Mouse (Mus musculus): ENCODE measurements around the gene Tns2. TPM values are rescaled to one million over a fixed set of nuclear protein-coding genes. Genes with fewer than 3 reads are reported as not detected.
"Not testable (repeated sequence)": the region's sequence is repeated elsewhere in the genome, so short reads cannot be mapped to it uniquely, and the experiment has no call there.

The Tns2 gene
- polyA plus RNA-seq, 1 experiment from 2014 or later = 9.4 TPM

- Histone ChIP-seq H3K4me3 (ENCODE audit: low read depth, low read length) (no peak within 1 kb of the TSS), H3K9ac (ENCODE audit: low read depth, low read length) (no peak within 1 kb of the TSS), H3K4me2 (ENCODE audit: low read length) (no peak within 1 kb of the TSS), H3K9me3 (replicated peaks; ENCODE audit: control insufficient read depth, low read length, poor library complexity, severe bottlenecking) (no peaks in the 10 kb centered on the region), H3K27me3 (ENCODE audit: control insufficient read depth, insufficient read depth, low read depth, low read length) (peaks cover 5% of the 10 kb centered on the region), H3K4me1 (ENCODE audit: control insufficient read depth, insufficient read depth, low read length) (no peaks in the 10 kb centered on the region), H3K27ac (ENCODE audit: low read length) (no peak within 1 kb of the TSS), H3K36me3 (ENCODE audit: control insufficient read depth, insufficient read depth, low read length) (no peaks in the 10 kb centered on the region)
- 62% methylated on average over 20 of the region's 20 CpGs for WGBS
- no peak for ATAC-seq
These were observed 50.3 kb downstream of the Tns2 start, which contains the start of gene Soat2 for GRCm38 (mm10) chr15:102150301-102151135. Gene Soat2, plus strand, starts transcription at chr15:102150526.

DNA sequence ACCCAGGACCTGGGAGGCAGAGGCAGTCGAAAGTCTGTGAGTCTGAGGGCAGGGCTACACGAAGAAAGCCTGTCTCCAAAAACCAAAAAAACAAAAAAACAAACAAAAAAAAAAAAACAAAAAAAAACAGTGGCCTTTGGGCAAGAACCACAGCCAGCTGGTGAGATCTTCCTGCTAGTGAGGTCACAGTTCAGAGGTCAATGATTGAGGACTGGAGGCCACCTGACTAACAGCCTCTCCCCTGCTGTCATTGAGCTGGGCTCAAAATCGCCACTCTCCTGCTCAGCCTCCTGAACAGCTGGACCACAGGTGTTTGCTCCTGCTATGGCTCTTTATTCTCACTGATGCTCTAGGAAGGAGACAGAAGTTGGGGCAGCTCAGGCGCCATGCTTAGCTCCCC is 52.4 kb downstream of the Tns2 start:
- H3K36me3 ChIP-seq (ENCODE audit: control insufficient read depth, insufficient read depth, low read length) = no peaks in the 10 kb centered on the region
- H3K4me3 ChIP-seq (ENCODE audit: low read depth, low read length) = no peak overlapping the region
- no peak overlapping the region for H3K4me2 ChIP-seq (ENCODE audit: low read length)
- no peaks in the 10 kb centered on the region for H3K9me3 ChIP-seq (replicated peaks; ENCODE audit: control insufficient read depth, low read length, poor library complexity, severe bottlenecking)
- peaks cover 6% of the 10 kb centered on the region; the same call in 1 of the 2 replicates for H3K4me1 ChIP-seq (ENCODE audit: control insufficient read depth, insufficient read depth, low read length)
- no peak for ATAC-seq
- no peak overlapping the region for H3K27ac ChIP-seq (ENCODE audit: low read length)
- WGBS = 36% methylated on average over 4 of the region's 4 CpGs
- H3K9ac ChIP-seq (ENCODE audit: low read depth, low read length) = no peak overlapping the region
- no peaks in the 10 kb centered on the region for H3K27me3 ChIP-seq (ENCODE audit: control insufficient read depth, insufficient read depth, low read depth, low read length)

GRCm38 (mm10) chr15:102155006-102155405 is 54.8 kb downstream of the Tns2 start:
- 90% methylated on average over 6 of the region's 6 CpGs for WGBS
- not testable (repeated sequence) for H3K4me3 ChIP-seq (ENCODE audit: low read depth, low read length); H3K4me1 ChIP-seq (ENCODE audit: control insufficient read depth, insufficient read depth, low read length); H3K9me3 ChIP-seq (replicated peaks; ENCODE audit: control insufficient read depth, low read length, poor library complexity, severe bottlenecking); ATAC-seq; H3K27me3 ChIP-seq (ENCODE audit: control insufficient read depth, insufficient read depth, low read depth, low read length); H3K36me3 ChIP-seq (ENCODE audit: control insufficient read depth, insufficient read depth, low read length); H3K4me2 ChIP-seq (ENCODE audit: low read length); H3K9ac ChIP-seq (ENCODE audit: low read depth, low read length); H3K27ac ChIP-seq (ENCODE audit: low read length)

GRCm38 (mm10) chr15:102156836-102157235 is 56.6 kb downstream of the Tns2 start:
- Histone ChIP-seq H3K27ac (ENCODE audit: low read length) (peak overlapping the region; percentile 56; the same call in 1 of the 2 replicates), H3K4me1 (ENCODE audit: control insufficient read depth, insufficient read depth, low read length) (peaks cover 6% of the 10 kb centered on the region; the same call in 1 of the 2 replicates), H3K27me3 (ENCODE audit: control insufficient read depth, insufficient read depth, low read depth, low read length) (no peaks in the 10 kb centered on the region), H3K9me3 (replicated peaks; ENCODE audit: control insufficient read depth, low read length, poor library complexity, severe bottlenecking) (no peaks in the 10 kb centered on the region), H3K9ac (ENCODE audit: low read depth, low read length) (no peak overlapping the region), H3K4me3 (ENCODE audit: low read depth, low read length) (no peak overlapping the region), H3K36me3 (ENCODE audit: control insufficient read depth, insufficient read depth, low read length) (no peaks in the 10 kb centered on the region), H3K4me2 (ENCODE audit: low read length) (peak overlapping the region; percentile 17; the same call in 1 of the 2 replicates)
- peak; percentile 66 for ATAC-seq
- WGBS = 26% methylated on average over 20 of the region's 20 CpGs

DNA sequence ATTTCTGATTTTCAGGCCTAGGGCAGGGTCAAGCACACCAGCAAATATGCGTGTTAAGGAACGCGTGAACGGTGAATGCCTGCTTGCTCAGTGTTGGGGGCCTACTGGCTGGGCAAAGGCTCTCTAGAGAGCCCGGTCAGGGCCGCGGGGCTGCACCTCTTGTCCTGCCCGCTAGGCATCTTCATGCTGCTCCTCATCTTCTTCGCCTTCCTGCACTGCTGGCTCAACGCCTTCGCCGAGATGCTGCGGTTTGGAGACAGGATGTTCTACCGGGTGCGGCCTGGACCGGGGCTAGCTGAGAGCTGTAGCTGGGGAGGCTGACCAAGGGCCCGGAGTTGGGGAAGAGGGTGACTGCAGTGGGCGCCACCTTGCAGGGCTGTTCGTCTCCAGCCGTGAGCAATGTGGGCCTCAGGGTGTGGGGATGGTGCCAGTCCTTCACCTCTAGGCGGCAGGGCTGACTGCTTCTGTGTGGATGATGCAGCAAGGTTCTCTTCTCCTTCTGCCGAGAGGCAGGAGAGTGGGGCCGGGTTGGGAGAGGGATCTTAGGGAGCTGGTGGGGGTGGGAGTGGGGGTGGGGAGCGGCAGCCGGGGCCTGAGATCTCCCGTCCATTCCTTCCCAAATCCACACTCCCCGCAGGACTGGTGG is 60.3 kb downstream of the Tns2 start:
- WGBS = 71% methylated on average over 27 of the region's 27 CpGs
- Histone ChIP-seq H3K27me3 (ENCODE audit: control insufficient read depth, insufficient read depth, low read depth, low read length) (no peaks in the 10 kb centered on the region), H3K9ac (ENCODE audit: low read depth, low read length) (no peak overlapping the region), H3K4me2 (ENCODE audit: low read length) (no peak overlapping the region), H3K9me3 (replicated peaks; ENCODE audit: control insufficient read depth, low read length, poor library complexity, severe bottlenecking) (no peaks in the 10 kb centered on the region), H3K27ac (ENCODE audit: low read length) (no peak overlapping the region), H3K4me3 (ENCODE audit: low read depth, low read length) (no peak overlapping the region), H3K4me1 (ENCODE audit: control insufficient read depth, insufficient read depth, low read length) (peaks cover 6% of the 10 kb centered on the region; the same call in 1 of the 2 replicates), H3K36me3 (ENCODE audit: control insufficient read depth, insufficient read depth, low read length) (no peaks in the 10 kb centered on the region)
- no peak for ATAC-seq

DNA sequence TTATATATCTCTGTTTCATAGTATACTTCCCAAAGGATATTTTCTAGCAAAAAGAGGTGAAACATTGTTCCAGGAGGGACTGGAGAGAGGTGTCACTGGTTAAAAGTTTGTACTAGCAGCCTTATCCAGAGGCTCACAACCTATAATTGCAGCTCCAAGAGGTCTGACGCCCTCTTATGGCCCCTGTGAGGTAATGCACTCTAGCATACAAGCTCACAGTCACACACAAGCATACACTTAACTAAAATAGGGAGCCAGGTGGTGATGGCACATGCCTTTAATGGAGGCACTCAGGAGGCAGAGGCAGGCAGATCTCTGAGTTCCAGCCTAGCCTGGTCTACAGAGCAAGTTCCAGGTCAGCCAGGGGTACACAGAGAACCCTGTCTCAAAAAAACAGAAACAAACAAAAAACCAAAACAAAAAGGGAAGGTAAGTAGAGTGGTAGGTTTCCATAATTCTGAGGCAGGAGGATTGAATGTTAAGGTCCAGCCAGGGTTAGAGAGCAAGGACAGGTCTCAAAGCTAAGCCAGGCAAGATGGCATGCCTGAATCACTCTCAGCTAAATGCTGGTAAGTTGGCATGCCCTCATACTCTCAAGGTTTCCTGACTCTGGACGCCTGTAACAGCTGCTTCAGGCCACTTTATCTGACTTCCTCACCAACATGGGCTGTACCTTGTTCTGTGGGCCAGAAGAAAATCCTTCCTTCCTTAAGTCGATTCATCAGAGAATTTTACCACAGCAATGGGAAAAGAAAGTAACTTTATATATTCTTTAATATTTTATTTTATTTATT is 63.9 kb downstream of the Tns2 start:
- H3K9me3 ChIP-seq (replicated peaks; ENCODE audit: control insufficient read depth, low read length, poor library complexity, severe bottlenecking) = no peaks in the 10 kb centered on the region
- no peaks in the 10 kb centered on the region for H3K4me1 ChIP-seq (ENCODE audit: control insufficient read depth, insufficient read depth, low read length)
- no peaks in the 10 kb centered on the region for H3K27me3 ChIP-seq (ENCODE audit: control insufficient read depth, insufficient read depth, low read depth, low read length)
- no peak overlapping the region for H3K4me3 ChIP-seq (ENCODE audit: low read depth, low read length)
- H3K9ac ChIP-seq (ENCODE audit: low read depth, low read length) = no peak overlapping the region
- H3K36me3 ChIP-seq (ENCODE audit: control insufficient read depth, insufficient read depth, low read length) = no peaks in the 10 kb centered on the region
- H3K4me2 ChIP-seq (ENCODE audit: low read length) = no peak overlapping the region
- no peak for ATAC-seq
- WGBS = 65% methylated on average over 3 of the region's 3 CpGs
- H3K27ac ChIP-seq (ENCODE audit: low read length) = no peak overlapping the region

DNA sequence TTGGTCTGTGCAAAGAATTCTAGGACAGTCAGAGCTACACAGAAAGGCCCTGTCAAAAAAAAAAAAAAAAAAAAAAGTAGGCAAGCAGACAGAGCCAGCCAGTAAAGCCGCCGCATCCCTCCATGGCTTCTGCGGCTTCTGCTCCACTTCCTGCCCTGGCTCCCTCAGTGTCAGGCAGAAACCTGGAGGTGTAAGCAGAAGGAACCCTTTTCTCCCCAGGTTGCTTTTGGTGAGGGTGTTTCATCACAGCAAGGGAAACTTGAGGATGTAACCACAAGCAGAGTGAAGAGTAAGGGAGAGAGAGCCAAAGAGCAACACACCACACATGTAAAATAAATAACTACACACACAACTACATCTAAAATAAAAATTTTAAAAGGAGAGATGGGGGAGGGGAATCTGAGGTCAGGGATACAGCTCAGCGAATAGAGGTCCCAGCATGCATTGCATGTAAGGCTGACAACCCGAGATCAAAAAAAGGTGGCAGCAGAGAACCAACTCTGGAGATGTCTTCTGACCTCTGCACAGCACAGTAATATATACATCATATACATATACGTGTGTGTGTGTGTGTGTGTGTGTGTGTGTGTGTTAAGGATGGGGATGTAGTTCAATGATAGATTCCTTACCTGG is 65.4 kb downstream of the Tns2 start:
- Histone ChIP-seq H3K4me1 (ENCODE audit: control insufficient read depth, insufficient read depth, low read length) (no peaks in the 10 kb centered on the region), H3K9ac (ENCODE audit: low read depth, low read length) (no peak overlapping the region), H3K4me2 (ENCODE audit: low read length) (no peak overlapping the region), H3K4me3 (ENCODE audit: low read depth, low read length) (no peak overlapping the region), H3K27me3 (ENCODE audit: control insufficient read depth, insufficient read depth, low read depth, low read length) (no peaks in the 10 kb centered on the region), H3K36me3 (ENCODE audit: control insufficient read depth, insufficient read depth, low read length) (no peaks in the 10 kb centered on the region), H3K27ac (ENCODE audit: low read length) (no peak overlapping the region), H3K9me3 (replicated peaks; ENCODE audit: control insufficient read depth, low read length, poor library complexity, severe bottlenecking) (no peaks in the 10 kb centered on the region)
- no peak for ATAC-seq
- 60% methylated on average over 6 of the region's 6 CpGs for WGBS
